Comparison of ENCODE assay signal across 9 mouse cellular contexts in the genomic region with DNA sequence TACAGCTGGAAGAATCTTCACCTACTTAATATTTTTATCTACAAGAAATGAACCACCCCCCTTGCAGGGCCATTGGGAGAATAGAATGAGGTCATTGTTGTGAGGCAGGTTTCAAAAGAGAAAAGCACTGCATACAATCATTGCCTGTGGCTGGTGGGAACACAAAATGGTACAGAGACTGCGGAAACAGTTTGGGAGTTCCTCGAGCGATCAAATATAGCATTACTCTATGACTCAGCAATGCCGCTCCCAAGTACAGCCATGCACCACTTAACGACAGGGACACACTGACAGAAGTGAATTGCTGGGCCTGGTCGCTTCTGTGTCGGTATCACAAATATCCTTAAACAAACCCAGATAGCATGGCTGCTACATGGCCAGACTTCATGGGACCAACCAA. TPM values are rescaled to one million over a fixed set of nuclear protein-coding genes. Genes with fewer than 3 reads are reported as not detected.
"Had no signal": no experiment of that assay in that cellular context is flagged by ENCODE, and none has a peak within 500 bp of the region (broad histone marks: within the 10 kb centered on the region; RNA-seq: fewer than 3 reads in every experiment).

No protein-coding gene starts in this region.

- DNase-seq: kidney, adult 2 months; kidney, postnatal 25 days; layer of hippocampus, adult 9-11 months; liver, embryonic 13.5 days; lung, adult 2 months; lung, postnatal 14 days; thymus, adult 18-20 months; thymus, postnatal 4 days had no signal

RNA-seq across cellular contexts. Expression of a gene that starts 4.4 kb away (rescaled TPM):
- total RNA-seq: megakaryocyte, adult 5-6 weeks had no signal
